Mouse (Mus musculus): Measurements from ENCODE around the gene Arap2. TPM values are rescaled to one million over a fixed set of nuclear protein-coding genes. Genes with fewer than 3 reads are reported as not detected.

Arap2 gene
- polyA plus RNA-seq, 1 experiment, result 2.7 TPM

- no peaks in the 10 kb centered on the region for H3K27me3 ChIP-seq (ENCODE audit: control insufficient read depth, insufficient read depth, low read length)
- H3K36me3 ChIP-seq (ENCODE audit: control insufficient read depth, insufficient read depth, low read length), result no peaks in the 10 kb centered on the region
- no peak overlapping the region for H3K4me3 ChIP-seq (ENCODE audit: control insufficient read depth, low read depth, low read length)
- no peaks in the 10 kb centered on the region for H3K4me1 ChIP-seq (ENCODE audit: control insufficient read depth, insufficient read depth, low read length)
- H3K27ac ChIP-seq (ENCODE audit: control insufficient read depth, insufficient read depth, low read depth, low read length), result no peak overlapping the region
- TF ChIP-seq CTCF (IDR thresholded peaks at IDR 0.05; ENCODE audit: control insufficient read depth, insufficient read depth, insufficient replicate concordance, low read depth, low read length) (no peak), POLR2A (IDR thresholded peaks at IDR 0.05; ENCODE audit: control insufficient read depth, low read depth, low read length) (no peak)
Measured at GRCm38 (mm10) chr5:62710955-62711354, 55.0 kb downstream of the Arap2 start.

- TF ChIP-seq POLR2A (IDR thresholded peaks at IDR 0.05; ENCODE audit: control insufficient read depth, low read depth, low read length), result no peak
- TF ChIP-seq CTCF (IDR thresholded peaks at IDR 0.05; ENCODE audit: control insufficient read depth, insufficient read depth, insufficient replicate concordance, low read depth, low read length), result no peak
- H3K36me3 ChIP-seq (ENCODE audit: control insufficient read depth, insufficient read depth, low read length), result no peaks in the 10 kb centered on the region
- no peaks in the 10 kb centered on the region for H3K4me1 ChIP-seq (ENCODE audit: control insufficient read depth, insufficient read depth, low read length)
- no peak overlapping the region for H3K27ac ChIP-seq (ENCODE audit: control insufficient read depth, insufficient read depth, low read depth, low read length)
- H3K4me3 ChIP-seq (ENCODE audit: control insufficient read depth, low read depth, low read length), result no peak overlapping the region
- no peaks in the 10 kb centered on the region for H3K27me3 ChIP-seq (ENCODE audit: control insufficient read depth, insufficient read depth, low read length)
Measured at GRCm38 (mm10) chr5:62706900-62707299, 59.1 kb downstream of the Arap2 start.

GRCm38 (mm10) chr5:62689965-62690364 is 76.0 kb downstream of the Arap2 start:
- Histone ChIP-seq H3K27ac (ENCODE audit: control insufficient read depth, insufficient read depth, low read depth, low read length) (no peak overlapping the region), H3K4me3 (ENCODE audit: control insufficient read depth, low read depth, low read length) (no peak overlapping the region), H3K4me1 (ENCODE audit: control insufficient read depth, insufficient read depth, low read length) (no peaks in the 10 kb centered on the region), H3K27me3 (ENCODE audit: control insufficient read depth, insufficient read depth, low read length) (no peaks in the 10 kb centered on the region), H3K36me3 (ENCODE audit: control insufficient read depth, insufficient read depth, low read length) (no peaks in the 10 kb centered on the region)
- TF ChIP-seq POLR2A (IDR thresholded peaks at IDR 0.05; ENCODE audit: control insufficient read depth, low read depth, low read length) (no peak), CTCF (IDR thresholded peaks at IDR 0.05; ENCODE audit: control insufficient read depth, insufficient read depth, insufficient replicate concordance, low read depth, low read length) (no peak)

GRCm38 (mm10) chr5:62683751-62684150 is 82.2 kb downstream of the Arap2 start:
- Histone ChIP-seq H3K4me3 (ENCODE audit: control insufficient read depth, low read depth, low read length) (no peak overlapping the region), H3K4me1 (ENCODE audit: control insufficient read depth, insufficient read depth, low read length) (no peaks in the 10 kb centered on the region), H3K36me3 (ENCODE audit: control insufficient read depth, insufficient read depth, low read length) (no peaks in the 10 kb centered on the region), H3K27me3 (ENCODE audit: control insufficient read depth, insufficient read depth, low read length) (no peaks in the 10 kb centered on the region), H3K27ac (ENCODE audit: control insufficient read depth, insufficient read depth, low read depth, low read length) (no peak overlapping the region)
- TF ChIP-seq CTCF (IDR thresholded peaks at IDR 0.05; ENCODE audit: control insufficient read depth, insufficient read depth, insufficient replicate concordance, low read depth, low read length) (no peak), POLR2A (IDR thresholded peaks at IDR 0.05; ENCODE audit: control insufficient read depth, low read depth, low read length) (no peak)

- Histone ChIP-seq H3K36me3 (ENCODE audit: control insufficient read depth, insufficient read depth, low read length) (no peaks in the 10 kb centered on the region), H3K27me3 (ENCODE audit: control insufficient read depth, insufficient read depth, low read length) (no peaks in the 10 kb centered on the region), H3K4me1 (ENCODE audit: control insufficient read depth, insufficient read depth, low read length) (no peaks in the 10 kb centered on the region), H3K27ac (ENCODE audit: control insufficient read depth, insufficient read depth, low read depth, low read length) (no peak overlapping the region), H3K4me3 (ENCODE audit: control insufficient read depth, low read depth, low read length) (no peak overlapping the region)
- TF ChIP-seq POLR2A (IDR thresholded peaks at IDR 0.05; ENCODE audit: control insufficient read depth, low read depth, low read length) (no peak), CTCF (IDR thresholded peaks at IDR 0.05; ENCODE audit: control insufficient read depth, insufficient read depth, insufficient replicate concordance, low read depth, low read length) (no peak)
Measured at GRCm38 (mm10) chr5:62683207-62683606, 82.8 kb downstream of the Arap2 start.

GRCm38 (mm10) chr5:62677390-62677789 is 88.6 kb downstream of the Arap2 start:
- Histone ChIP-seq H3K4me1 (ENCODE audit: control insufficient read depth, insufficient read depth, low read length) (no peaks in the 10 kb centered on the region), H3K36me3 (ENCODE audit: control insufficient read depth, insufficient read depth, low read length) (no peaks in the 10 kb centered on the region), H3K27ac (ENCODE audit: control insufficient read depth, insufficient read depth, low read depth, low read length) (no peak overlapping the region), H3K4me3 (ENCODE audit: control insufficient read depth, low read depth, low read length) (no peak overlapping the region), H3K27me3 (ENCODE audit: control insufficient read depth, insufficient read depth, low read length) (no peaks in the 10 kb centered on the region)
- no peak for TF ChIP-seq POLR2A (IDR thresholded peaks at IDR 0.05; ENCODE audit: control insufficient read depth, low read depth, low read length)
- no peak for TF ChIP-seq CTCF (IDR thresholded peaks at IDR 0.05; ENCODE audit: control insufficient read depth, insufficient read depth, insufficient replicate concordance, low read depth, low read length)

GRCm38 (mm10) chr5:62672736-62673436 is 93.1 kb downstream of the Arap2 start:
- TF ChIP-seq POLR2A (IDR thresholded peaks at IDR 0.05; ENCODE audit: control insufficient read depth, low read depth, low read length) (no peak), CTCF (IDR thresholded peaks at IDR 0.05; ENCODE audit: control insufficient read depth, insufficient read depth, insufficient replicate concordance, low read depth, low read length) (no peak)
- H3K4me1 ChIP-seq (ENCODE audit: control insufficient read depth, insufficient read depth, low read length), result no peaks in the 10 kb centered on the region
- H3K27me3 ChIP-seq (ENCODE audit: control insufficient read depth, insufficient read depth, low read length), result no peaks in the 10 kb centered on the region
- no peak overlapping the region for H3K4me3 ChIP-seq (ENCODE audit: control insufficient read depth, low read depth, low read length)
- H3K27ac ChIP-seq (ENCODE audit: control insufficient read depth, insufficient read depth, low read depth, low read length), result no peak overlapping the region
- no peaks in the 10 kb centered on the region for H3K36me3 ChIP-seq (ENCODE audit: control insufficient read depth, insufficient read depth, low read length)

Measured in testis, adult 2 months (tissue).